Comparison of ENCODE assay signal across 8 mouse cellular contexts in genomic region chrX:169085871-169086270, GRCm38 (mm10).
DNase-seq lines count a peak whose midpoint lies in the region.

No protein-coding gene starts in this region.

- intact Hi-C loops in left cerebral cortex, postnatal 4 days (cut with DNase I) = loop anchor here (10.0 kb wide), 1 partner anchor 151 kb away; no protein-coding TSS in a partner anchor

- peak; percentile 24 to 54 for DNase-seq in left cerebral cortex, adult 18-20 months (ENCODE audit: low spot score in 2 of 2)
- no peak for DNase-seq in left cerebral cortex, adult 11 months (ENCODE audit: low spot score)
- peak; percentile 63 for DNase-seq in adipocyte (ENCODE audit: low spot score)
- DNase-seq in embryo, embryonic 10 days (ENCODE audit: low spot score) = peak; percentile 74
- peak; percentile 52 for DNase-seq in heart, postnatal 4 days
- peak; percentile 49 for DNase-seq in left cerebral cortex, postnatal 4 days
- DNase-seq in ovary, postnatal 36 days (ENCODE audit: low spot score) = peak; percentile 18
- DNase-seq in urinary bladder, postnatal 14 days (ENCODE audit: low spot score) = peak; percentile 65
